10 mouse cellular contexts compared by ENCODE assay signal in the genomic region with DNA sequence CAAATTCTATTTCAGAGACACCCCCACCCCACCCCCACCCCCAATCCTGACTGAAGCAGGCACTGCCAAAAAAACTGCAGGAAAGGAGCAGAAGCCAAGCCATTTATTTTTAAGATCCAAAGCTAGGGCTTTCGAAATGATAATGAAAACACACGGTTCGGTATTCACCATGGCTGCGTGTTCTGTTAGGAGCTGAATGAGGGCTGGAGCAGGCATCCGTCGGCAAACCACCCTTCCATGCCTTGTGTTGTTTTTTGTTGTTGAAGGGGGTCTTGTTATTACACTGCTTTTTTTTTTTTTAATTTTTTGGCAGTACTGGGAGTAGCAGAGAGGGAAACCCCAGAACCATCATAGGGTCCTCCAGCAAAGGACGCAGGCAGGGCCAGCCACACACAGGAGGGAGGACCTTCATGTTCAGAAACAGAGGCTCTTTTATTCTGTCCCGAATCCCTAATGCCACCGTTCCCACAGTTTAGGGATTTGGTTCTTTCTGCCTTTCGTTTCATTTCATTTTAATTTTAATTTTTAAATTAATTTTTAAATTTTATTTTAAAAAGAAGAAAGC. TPM values are rescaled to one million over a fixed set of nuclear protein-coding genes. Genes with fewer than 3 reads are reported as not detected.
DNase-seq lines count a peak whose midpoint lies in the region; ATAC-seq lines count a peak whose summit lies in the region.
"Had no signal": no experiment of that assay in that cellular context is flagged by ENCODE, and none has a peak within 500 bp of the region (broad histone marks: within the 10 kb centered on the region; RNA-seq: fewer than 3 reads in every experiment).

No protein-coding gene starts in this region.

- peaks cover 19% of the 10 kb centered on the region for H3K36me3 ChIP-seq in heart, embryonic 16.5 days (ENCODE audit: control insufficient read depth, insufficient read depth)
- peaks cover 33% of the 10 kb centered on the region for H3K36me3 ChIP-seq in neural tube, embryonic 12.5 days
- H3K36me3 ChIP-seq in hindbrain, embryonic 16.5 days (ENCODE audit: control insufficient read depth, insufficient read depth, low read length), result peaks cover 14% of the 10 kb centered on the region

- WGBS in heart, embryonic 16.5 days, result 77% methylated on average over 10 of the region's 10 CpGs
- WGBS in neural tube, embryonic 12.5 days, result 74% methylated on average over 10 of the region's 10 CpGs
- WGBS in hindbrain, embryonic 16.5 days, result 37% methylated on average over 10 of the region's 10 CpGs

- H3K9ac ChIP-seq in heart, embryonic 16.5 days (ENCODE audit: low read length), result no peak overlapping the region
- H3K9ac ChIP-seq in neural tube, embryonic 12.5 days, result peak overlapping the region; percentile 53
- peak overlapping the region; percentile 65 for H3K9ac ChIP-seq in hindbrain, embryonic 16.5 days (ENCODE audit: low read depth, low read length)

- peaks cover 28% of the 10 kb centered on the region for H3K4me1 ChIP-seq in heart, embryonic 16.5 days (ENCODE audit: control insufficient read depth, insufficient read depth, low read length)
- H3K4me1 ChIP-seq in neural tube, embryonic 12.5 days, result peaks cover 70% of the 10 kb centered on the region
- H3K4me1 ChIP-seq in hindbrain, embryonic 16.5 days (ENCODE audit: control insufficient read depth, insufficient read depth, low read depth, low read length), result peaks cover 55% of the 10 kb centered on the region

- DNase-seq in heart, postnatal 25 days (ENCODE audit: low spot score), result no peak
- no peak for DNase-seq in neural tube, embryonic 10.5 days (ENCODE audit: extremely low spot score, low spot score)
- DNase-seq in urinary bladder, postnatal 14 days (ENCODE audit: low spot score), result no peak
- DNase-seq in urinary bladder, postnatal 36 days (ENCODE audit: low spot score in 2 of 2), result no peak
- DNase-seq in embryo, embryonic 10 days (ENCODE audit: low spot score), result no peak
- DNase-seq: kidney, adult 9 months had no signal

- H3K4me2 ChIP-seq in heart, embryonic 16.5 days (ENCODE audit: low read depth, low read length), result no peak overlapping the region
- peak overlapping the region; percentile 81 for H3K4me2 ChIP-seq in neural tube, embryonic 12.5 days (replicated peaks)
- peak overlapping the region; percentile 80 for H3K4me2 ChIP-seq in hindbrain, embryonic 16.5 days (ENCODE audit: low read length)

- ATAC-seq in heart, embryonic 16.5 days (replicated peaks; ENCODE audit: extremely low read depth, insufficient read depth, low FRiP score), result no peak
- ATAC-seq in neural tube, embryonic 12.5 days (ENCODE audit: low FRiP score, low read depth), result no peak
- ATAC-seq in hindbrain, embryonic 16.5 days, result no peak

- H3K4me3 ChIP-seq in heart, embryonic 16.5 days (ENCODE audit: low read length), result no peak overlapping the region
- peak overlapping the region; percentile 19; the same call in 1 of the 2 replicates for H3K4me3 ChIP-seq in neural tube, embryonic 12.5 days
- peak overlapping the region; percentile 41 for H3K4me3 ChIP-seq in hindbrain, embryonic 16.5 days (ENCODE audit: low read length)

- H3K27me3 ChIP-seq in heart, embryonic 16.5 days (ENCODE audit: control insufficient read depth, insufficient read depth, low read length), result no peaks in the 10 kb centered on the region
- no peaks in the 10 kb centered on the region for H3K27me3 ChIP-seq in neural tube, embryonic 12.5 days (replicated peaks)
- H3K27me3 ChIP-seq in hindbrain, embryonic 16.5 days (replicated peaks; ENCODE audit: control insufficient read depth, insufficient read depth, low read length), result no peaks in the 10 kb centered on the region

- peak overlapping the region; percentile 22; the same call in 1 of the 2 replicates for H3K27ac ChIP-seq in heart, embryonic 16.5 days (ENCODE audit: low read length)
- peak overlapping the region; percentile 77 for H3K27ac ChIP-seq in neural tube, embryonic 12.5 days
- peak overlapping the region; percentile 92 for H3K27ac ChIP-seq in hindbrain, embryonic 16.5 days (ENCODE audit: low read depth, low read length)

- no peaks in the 10 kb centered on the region for H3K9me3 ChIP-seq in heart, embryonic 16.5 days (replicated peaks; ENCODE audit: control insufficient read depth, low read length)
- no peaks in the 10 kb centered on the region for H3K9me3 ChIP-seq in neural tube, embryonic 12.5 days
- no peaks in the 10 kb centered on the region for H3K9me3 ChIP-seq in hindbrain, embryonic 16.5 days (ENCODE audit: control insufficient read depth, low read length)

- intact Hi-C loops in heart, postnatal 25 days (cut with DNase I), result no loop called here

RNA-seq across cellular contexts. Expression of gene Ppara, which starts 54.8 kb away (rescaled TPM):
- polyA plus RNA-seq in heart, embryonic 16.5 days (2015; fragmentation: Nextera tagmentation; extraction: Ambion mirVana), result 20.3 and 21.5 TPM in 2 replicates
- total RNA-seq in heart, postnatal 25 days (2021), result 10 to 100 TPM; 44.7 to 58.8 TPM
- 1.1 and 1.5 TPM in 2 replicates for polyA plus RNA-seq in neural tube, embryonic 12.5 days (2016; fragmentation: Nextera tagmentation; extraction: Ambion mirVana)
- 2.7 and 2.9 TPM in 2 replicates for polyA plus RNA-seq in hindbrain, embryonic 16.5 days (2015; fragmentation: Nextera tagmentation; extraction: Ambion mirVana)
- total RNA-seq: common myeloid progenitor, adult 5-6 weeks had no signal

Comparison
In these comparisons a context has a peak if more than half of its experiments do, and no peak if none do; other contexts are left out.
1. H3K27ac ChIP-seq: peak in every context shown above with its lines; median percentile 92 in hindbrain, embryonic 16.5 days; 77 in neural tube, embryonic 12.5 days; 22 in heart, embryonic 16.5 days.